7 mouse cellular contexts compared by ENCODE assay signal in genomic region chr6:87788896-87789587, GRCm38 (mm10). TPM values are rescaled to one million over a fixed set of nuclear protein-coding genes. Genes with fewer than 3 reads are reported as not detected.
DNase-seq lines count a peak whose midpoint lies in the region; ATAC-seq and TF ChIP-seq lines count a peak whose summit lies in the region.

No protein-coding gene starts in this region.

- ATAC-seq in forebrain, embryonic 14.5 days, result no peak
- ATAC-seq in megakaryocyte-erythroid progenitor cell, adult 5-6 weeks (replicated peaks; ENCODE audit: low FRiP score, low TSS enrichment, poor library complexity, severe bottlenecking), result peak; percentile 27; the same call in 1 of the 2 replicates

- no peak overlapping the region for H3K4me2 ChIP-seq in forebrain, embryonic 14.5 days (ENCODE audit: low read length)

- H3K4me1 ChIP-seq in forebrain, embryonic 14.5 days (ENCODE audit: control insufficient read depth, insufficient read depth, low read length), result peaks cover 8% of the 10 kb centered on the region

- TF ChIP-seq CTCF in layer of hippocampus, adult 2 months (conservative IDR thresholded peaks at IDR 0.05), result no peak

- H3K27me3 ChIP-seq in forebrain, embryonic 14.5 days (replicated peaks; ENCODE audit: control insufficient read depth, insufficient read depth, low read length), result no peaks in the 10 kb centered on the region

- no peak overlapping the region for H3K4me3 ChIP-seq in forebrain, embryonic 14.5 days (ENCODE audit: low read depth, low read length)
- H3K4me3 ChIP-seq in layer of hippocampus, adult 2 months, result no peak overlapping the region

- peaks cover 17% of the 10 kb centered on the region for H3K36me3 ChIP-seq in forebrain, embryonic 14.5 days (ENCODE audit: control insufficient read depth, insufficient read depth, low read length)

- no peaks in the 10 kb centered on the region for H3K9me3 ChIP-seq in forebrain, embryonic 14.5 days (replicated peaks; ENCODE audit: control insufficient read depth, low read length)

- DNase-seq in spleen, postnatal 10 days (ENCODE audit: low spot score in 2 of 2), result peak; percentile 65 to 69
- no peak for DNase-seq in spleen, adult 18-20 months
- DNase-seq in forebrain, embryonic 14.5 days (ENCODE audit: low spot score), result peak; percentile 46
- peak; percentile 79 for DNase-seq in kidney, postnatal 10 days
- DNase-seq in layer of hippocampus, adult 8-10 months (ENCODE audit: low spot score in 2 of 2), result no peak
- no peak for DNase-seq in layer of hippocampus, adult 2 months (ENCODE audit: low spot score in 2 of 2)

- no peak overlapping the region for H3K27ac ChIP-seq in forebrain, embryonic 14.5 days (ENCODE audit: low read depth, low read length)
- H3K27ac ChIP-seq in layer of hippocampus, adult 2 months, result no peak overlapping the region

- H3K9ac ChIP-seq in forebrain, embryonic 14.5 days (ENCODE audit: low read length), result peak overlapping the region; percentile 43; the same call in 1 of the 2 replicates

- 25% methylated on average over 5 of the region's 5 CpGs for WGBS in forebrain, embryonic 14.5 days

RNA-seq across cellular contexts. Expression of gene Gp9, which starts 11.2 kb away (rescaled TPM):
- 0.47 and 0.94 TPM in 2 replicates for polyA plus RNA-seq in forebrain, embryonic 14.5 days (2014; fragmentation: Nextera tagmentation; extraction: Ambion mirVana)
- 1.8 and 4.5 TPM in 2 replicates for total RNA-seq in megakaryocyte-erythroid progenitor cell, adult 5-6 weeks (2014; fragmentation: Nextera tagmentation)
- total RNA-seq in megakaryocyte-erythroid progenitor cell, adult 5-6 weeks (2017), result 3.1 and 7.3 TPM in 2 replicates
- total RNA-seq in layer of hippocampus, adult 8-10 months (2022), result 1 to 10 TPM in 2 of 4 experiments, under 1 TPM in 2; 0.37 to 1.5 (median 0.85) TPM
- total RNA-seq in layer of hippocampus, adult 2 months (2021), result 1 to 10 TPM in 1 of 2 experiments, under 1 TPM in 1; 0.98 to 1.2 TPM

RNA-seq across cellular contexts. Expression of gene Rab43, which starts 22.9 kb away (rescaled TPM):
- 3.8 and 4.9 TPM in 2 replicates for polyA plus RNA-seq in forebrain, embryonic 14.5 days (2014; fragmentation: Nextera tagmentation; extraction: Ambion mirVana)
- 49.7 and 51.5 TPM in 2 replicates for total RNA-seq in megakaryocyte-erythroid progenitor cell, adult 5-6 weeks (2014; fragmentation: Nextera tagmentation)
- 4.5 and 9.9 TPM in 2 replicates for total RNA-seq in megakaryocyte-erythroid progenitor cell, adult 5-6 weeks (2017)
- 10 to 100 TPM; 18.9 to 23.5 (median 20.0) TPM for total RNA-seq in layer of hippocampus, adult 8-10 months (2022)
- 10 to 100 TPM; 10.7 to 15.5 TPM for total RNA-seq in layer of hippocampus, adult 2 months (2021)

RNA-seq across cellular contexts. Expression of gene Gm45140, which starts 46.6 kb away (rescaled TPM):
- 1.2 and 2.4 TPM in 2 replicates for polyA plus RNA-seq in forebrain, embryonic 14.5 days (2014; fragmentation: Nextera tagmentation; extraction: Ambion mirVana)
- 0.81 and 3.3 TPM in 2 replicates for total RNA-seq in megakaryocyte-erythroid progenitor cell, adult 5-6 weeks (2014; fragmentation: Nextera tagmentation)
- 18.3 and 19.5 TPM in 2 replicates for total RNA-seq in megakaryocyte-erythroid progenitor cell, adult 5-6 weeks (2017)
- total RNA-seq in layer of hippocampus, adult 8-10 months (2022), result 1 to 10 TPM in 2 of 4 experiments, under 1 TPM in 2; 0.49 to 3.8 (median 1.5) TPM
- total RNA-seq in layer of hippocampus, adult 2 months (2021), result 1 to 10 TPM; 3.7 to 4.4 TPM

RNA-seq across cellular contexts. Expression of gene Isy1, which starts 49.6 kb away (rescaled TPM):
- 34.1 and 37.8 TPM in 2 replicates for polyA plus RNA-seq in forebrain, embryonic 14.5 days (2014; fragmentation: Nextera tagmentation; extraction: Ambion mirVana)
- 85.1 and 88.1 TPM in 2 replicates for total RNA-seq in megakaryocyte-erythroid progenitor cell, adult 5-6 weeks (2014; fragmentation: Nextera tagmentation)
- 228 and 235 TPM in 2 replicates for total RNA-seq in megakaryocyte-erythroid progenitor cell, adult 5-6 weeks (2017)
- 10 to 100 TPM; 24.5 to 37.1 (median 28.0) TPM for total RNA-seq in layer of hippocampus, adult 8-10 months (2022)
- total RNA-seq in layer of hippocampus, adult 2 months (2021), result 10 to 100 TPM; 25.1 to 29.3 TPM

RNA-seq across cellular contexts. Expression of gene Efcc1, which starts 58.4 kb away (rescaled TPM):
- 0.89 and 2.0 TPM in 2 replicates for polyA plus RNA-seq in forebrain, embryonic 14.5 days (2014; fragmentation: Nextera tagmentation; extraction: Ambion mirVana)
- 0.48 and 0.77 TPM in 2 replicates for total RNA-seq in megakaryocyte-erythroid progenitor cell, adult 5-6 weeks (2014; fragmentation: Nextera tagmentation)
- 0.72 and 1.2 TPM in 2 replicates for total RNA-seq in megakaryocyte-erythroid progenitor cell, adult 5-6 weeks (2017)
- 1 to 10 TPM; 4.6 to 9.4 (median 5.8) TPM for total RNA-seq in layer of hippocampus, adult 8-10 months (2022)
- total RNA-seq in layer of hippocampus, adult 2 months (2021), result 1 to 10 TPM; 3.7 to 4.3 TPM

Comparison
In these comparisons a context has a peak if more than half of its experiments do, and no peak if none do; other contexts are left out.
1. DNase-seq: peak in spleen, postnatal 10 days (2 of 2), forebrain, embryonic 14.5 days (single experiment) and kidney, postnatal 10 days (single experiment); none in spleen, adult 18-20 months (0 of 2), layer of hippocampus, adult 8-10 months (0 of 2) and layer of hippocampus, adult 2 months (0 of 2).